9 mouse cellular contexts compared by ENCODE assay signal in genomic region chr10:117216793-117217192, GRCm38 (mm10). TPM values are rescaled to one million over a fixed set of nuclear protein-coding genes. Genes with fewer than 3 reads are reported as not detected.
A peak's percentile ranks its signal among the peaks of the same experiment; 100 is the strongest.
DNase-seq lines count a peak whose midpoint lies in the region; ATAC-seq lines count a peak whose summit lies in the region.
"Had no signal": no experiment of that assay in that cellular context is flagged by ENCODE, and none has a peak within 500 bp of the region (broad histone marks: within the 10 kb centered on the region; RNA-seq: fewer than 3 reads in every experiment).

No protein-coding gene starts in this region.

- no peak overlapping the region for H3K27ac ChIP-seq in kidney, embryonic 15.5 days
- H3K27ac ChIP-seq in embryonic facial prominence, embryonic 11.5 days (replicated peaks; ENCODE audit: low read depth, low read length) = no peak overlapping the region
- no peak overlapping the region for H3K27ac ChIP-seq in liver, embryonic 13.5 days

- no peak overlapping the region for H3K9ac ChIP-seq in kidney, embryonic 15.5 days
- H3K9ac ChIP-seq in embryonic facial prominence, embryonic 11.5 days (replicated peaks; ENCODE audit: low read length) = no peak overlapping the region
- no peak overlapping the region for H3K9ac ChIP-seq in liver, embryonic 13.5 days

- no peak; the same call in 1 of the 2 replicates for ATAC-seq in kidney, embryonic 15.5 days (replicated peaks; ENCODE audit: low FRiP score)
- peak; percentile 71 for ATAC-seq in CD4-positive, CD25-positive, alpha-beta regulatory T cell, adult 4 months
- ATAC-seq in embryonic facial prominence, embryonic 11.5 days (replicated peaks; ENCODE audit: insufficient number of reproducible peaks, low FRiP score, low TSS enrichment, low read depth) = no peak
- ATAC-seq in liver, embryonic 13.5 days (ENCODE audit: low read depth) = peak; percentile 56

- H3K4me1 ChIP-seq in kidney, embryonic 15.5 days = no peaks in the 10 kb centered on the region
- H3K4me1 ChIP-seq in embryonic facial prominence, embryonic 11.5 days (ENCODE audit: control insufficient read depth, insufficient read depth, low read length) = no peaks in the 10 kb centered on the region
- H3K4me1 ChIP-seq in liver, embryonic 13.5 days (replicated peaks) = peaks cover 5% of the 10 kb centered on the region; the same call in 1 of the 2 replicates

- H3K9me3 ChIP-seq in kidney, embryonic 15.5 days (replicated peaks) = no peaks in the 10 kb centered on the region
- no peaks in the 10 kb centered on the region for H3K9me3 ChIP-seq in embryonic facial prominence, embryonic 11.5 days (replicated peaks; ENCODE audit: control insufficient read depth, low read length)
- H3K9me3 ChIP-seq in liver, embryonic 13.5 days (replicated peaks) = no peaks in the 10 kb centered on the region
- H3K9me3 ChIP-seq: megakaryocyte, embryonic 14.5 days had no signal

- peak; percentile 30 for DNase-seq in kidney, adult 18-20 months
- DNase-seq in Muller cell, postnatal 12 days (ENCODE audit: inconsistent ontology term) = peak; percentile 7
- DNase-seq in embryonic facial prominence, embryonic 11.5 days (ENCODE audit: low spot score) = peak; percentile 61
- DNase-seq in liver, embryonic 13.5 days = peak; percentile 34
- DNase-seq in retina, postnatal 1 day = peak; percentile 52
- no peak for DNase-seq in urinary bladder, adult 18-20 months (ENCODE audit: low spot score in 2 of 2)

- H3K27me3 ChIP-seq in kidney, embryonic 15.5 days = no peaks in the 10 kb centered on the region
- no peaks in the 10 kb centered on the region for H3K27me3 ChIP-seq in embryonic facial prominence, embryonic 11.5 days (ENCODE audit: control insufficient read depth, insufficient read depth, low read length)
- H3K27me3 ChIP-seq in liver, embryonic 13.5 days = no peaks in the 10 kb centered on the region
- H3K27me3 ChIP-seq: megakaryocyte, embryonic 14.5 days had no signal

- whole genome bisulfite sequencing in kidney, embryonic 15.5 days = 76% methylated on average over 5 of the region's 5 CpGs
- 68% methylated on average over 5 of the region's 5 CpGs for WGBS in embryonic facial prominence, embryonic 11.5 days
- WGBS in liver, embryonic 13.5 days (ENCODE audit: insufficient replicate concordance) = 54% methylated on average over 5 of the region's 5 CpGs

- H3K4me2 ChIP-seq in kidney, embryonic 15.5 days = no peak overlapping the region
- no peak overlapping the region for H3K4me2 ChIP-seq in embryonic facial prominence, embryonic 11.5 days (ENCODE audit: low read depth, low read length)
- no peak overlapping the region for H3K4me2 ChIP-seq in liver, embryonic 13.5 days

- no peak overlapping the region for H3K4me3 ChIP-seq in kidney, embryonic 15.5 days (replicated peaks)
- H3K4me3 ChIP-seq in embryonic facial prominence, embryonic 11.5 days (ENCODE audit: low read depth, low read length) = no peak overlapping the region
- no peak overlapping the region for H3K4me3 ChIP-seq in liver, embryonic 13.5 days (replicated peaks)

- peaks cover 89% of the 10 kb centered on the region for H3K36me3 ChIP-seq in kidney, embryonic 15.5 days
- H3K36me3 ChIP-seq in embryonic facial prominence, embryonic 11.5 days (replicated peaks; ENCODE audit: control insufficient read depth, insufficient read depth, low read depth, low read length) = peaks cover 28% of the 10 kb centered on the region
- peaks cover 77% of the 10 kb centered on the region for H3K36me3 ChIP-seq in liver, embryonic 13.5 days

RNA-seq across cellular contexts. Expression of gene Yeats4, which starts 7.5 kb away (rescaled TPM):
- 68.6 and 71.1 TPM in 2 replicates for polyA plus RNA-seq in kidney, embryonic 15.5 days (2015; fragmentation: Nextera tagmentation; extraction: Ambion mirVana)
- polyA plus RNA-seq in CD4-positive, CD25-positive, alpha-beta regulatory T cell, adult 4 months (2017; shearing (Covaris generic)) = 10 to 100 TPM; 19.1 to 24.6 TPM
- 135 and 148 TPM in 2 replicates for polyA plus RNA-seq in embryonic facial prominence, embryonic 11.5 days (2014; fragmentation: Nextera tagmentation; extraction: Ambion mirVana)
- 49.2 and 56.2 TPM in 2 replicates for polyA plus RNA-seq in liver, embryonic 13.5 days (2015; fragmentation: Nextera tagmentation; extraction: Ambion mirVana)

RNA-seq across cellular contexts. Expression of gene 9530003J23Rik, which starts 21.7 kb away (rescaled TPM):
- polyA plus RNA-seq in kidney, embryonic 15.5 days (2015; fragmentation: Nextera tagmentation; extraction: Ambion mirVana) = not detected in 2 replicates
- polyA plus RNA-seq in CD4-positive, CD25-positive, alpha-beta regulatory T cell, adult 4 months (2017; shearing (Covaris generic)) = not detected
- polyA plus RNA-seq in embryonic facial prominence, embryonic 11.5 days (2014; fragmentation: Nextera tagmentation; extraction: Ambion mirVana) = not detected in 2 replicates
- not detected in 2 replicates for polyA plus RNA-seq in liver, embryonic 13.5 days (2015; fragmentation: Nextera tagmentation; extraction: Ambion mirVana)

Comparison
In these comparisons a context has a peak if more than half of its experiments do, and no peak if none do; other contexts are left out.
1. DNase-seq: peak in kidney, adult 18-20 months (single experiment), Muller cell, postnatal 12 days (single experiment), embryonic facial prominence, embryonic 11.5 days (single experiment), liver, embryonic 13.5 days (single experiment) and retina, postnatal 1 day (single experiment); none in urinary bladder, adult 18-20 months (0 of 2).
2. ATAC-seq: peak in CD4-positive, CD25-positive, alpha-beta regulatory T cell, adult 4 months (single experiment) and liver, embryonic 13.5 days (single experiment); none in kidney, embryonic 15.5 days (single experiment) and embryonic facial prominence, embryonic 11.5 days (single experiment).